Mouse (Mus musculus): ENCODE data around the gene Corin.

The Corin gene

GRCm38 (mm10) chr5:72503531-72504523 lies at the start of gene Corin:
TSS of gene Corin (minus strand) at chr5:72504473.
- CTCF ChIA-PET: no interaction called here

GRCm38 (mm10) chr5:72551209-72551608 lies 46.9 kb upstream of the Corin start:
- CTCF ChIA-PET: no interaction called here

GRCm38 (mm10) chr5:72528896-72529295 lies 24.6 kb upstream of the Corin start:
- CTCF ChIA-PET: interaction anchor here (0.7 kb wide), 1 partner anchor 60 kb away, joined by 3 read pairs; no protein-coding TSS in a partner anchor

- CTCF ChIA-PET: no interaction called here
Observed at GRCm38 (mm10) chr5:72513808-72514207, 9.5 kb upstream of the Corin start.

GRCm38 (mm10) chr5:72505740-72506139 lies 1.5 kb upstream of the Corin start:
- CTCF ChIA-PET: no interaction called here

GRCm38 (mm10) chr5:72502778-72503177 lies 1.5 kb downstream of the Corin start:
- CTCF ChIA-PET: no interaction called here

GRCm38 (mm10) chr5:72501763-72502162 lies 2.5 kb downstream of the Corin start:
- CTCF ChIA-PET: no interaction called here

GRCm38 (mm10) chr5:72498271-72498670 lies 6.0 kb downstream of the Corin start:
- CTCF ChIA-PET: no interaction called here

GRCm38 (mm10) chr5:72496756-72497155 lies 7.5 kb downstream of the Corin start:
- CTCF ChIA-PET: no interaction called here

GRCm38 (mm10) chr5:72493906-72494305 lies 10.4 kb downstream of the Corin start:
- CTCF ChIA-PET: no interaction called here

GRCm38 (mm10) chr5:72491232-72491631 lies 13.0 kb downstream of the Corin start:
- CTCF ChIA-PET: no interaction called here

GRCm38 (mm10) chr5:72480456-72480855 lies 23.8 kb downstream of the Corin start:
- CTCF ChIA-PET: no interaction called here

GRCm38 (mm10) chr5:72472317-72473009 lies 31.8 kb downstream of the Corin start:
- CTCF ChIA-PET: no interaction called here

- CTCF ChIA-PET: no interaction called here
Observed at GRCm38 (mm10) chr5:72471746-72472145, 32.5 kb downstream of the Corin start.

GRCm38 (mm10) chr5:72464932-72465331 lies 39.3 kb downstream of the Corin start:
- CTCF ChIA-PET: interaction anchor here (0.7 kb wide), 1 partner anchor 80 kb away, joined by 3 read pairs; no protein-coding TSS in a partner anchor

GRCm38 (mm10) chr5:72459374-72460112 lies 44.7 kb downstream of the Corin start:
- CTCF ChIA-PET: no interaction called here

GRCm38 (mm10) chr5:72453690-72454089 lies 50.6 kb downstream of the Corin start:
- CTCF ChIA-PET: no interaction called here

GRCm38 (mm10) chr5:72453176-72453575 lies 51.1 kb downstream of the Corin start:
- CTCF ChIA-PET: no interaction called here

- CTCF ChIA-PET: no interaction called here
Observed at GRCm38 (mm10) chr5:72452750-72453149, 51.5 kb downstream of the Corin start.

- CTCF ChIA-PET: no interaction called here
Observed at GRCm38 (mm10) chr5:72448846-72449245, 55.4 kb downstream of the Corin start.

- CTCF ChIA-PET: no interaction called here
Observed at GRCm38 (mm10) chr5:72446104-72446503, 58.2 kb downstream of the Corin start.

GRCm38 (mm10) chr5:72443946-72444345 lies 60.3 kb downstream of the Corin start:
- CTCF ChIA-PET: no interaction called here
